Mouse (Mus musculus) adrenal gland, postnatal 4 days (tissue): ENCODE data around the gene Stk38. TPM values are rescaled to one million over a fixed set of nuclear protein-coding genes. Genes with fewer than 3 reads are reported as not detected.
"Not testable (repeated sequence)": the region's sequence is repeated elsewhere in the genome, so short reads cannot be mapped to it uniquely, and the experiment has no call there.

ENCODE experiments used
- DNase-seq, 2 experiments: peaks; one replicate each; pipeline ENCODE4 v3.0.0; 2021 to 2022; ENCODE audit warnings: low spot score in 2 of 2, mixed read lengths in 2 of 2
- total RNA-seq, 2 experiments: library from RNA; stranded (reverse); gene quantifications; 2 replicates each; pipeline ENCODE4 v1.2.3; 2021

Gene Stk38
- total RNA-seq, 2 experiments from 2014 or later, result 90.2 to 94.9 TPM

GRCm38 (mm10) chr17:29015638-29016037, 7.8 kb upstream of the Stk38 start:
- DNase-seq, result no peak

GRCm38 (mm10) chr17:29014235-29014634, 6.4 kb upstream of the Stk38 start:
- DNase-seq, result no peak

- no peak for DNase-seq
Measured at GRCm38 (mm10) chr17:29009181-29009580, 1.4 kb upstream of the Stk38 start.

GRCm38 (mm10) chr17:29008326-29008650, 493 bp upstream of the Stk38 start:
- DNase-seq, result no peak

- DNase-seq, result no peak
Measured at GRCm38 (mm10) chr17:29007243-29007640, 553 bp downstream of the Stk38 start.

GRCm38 (mm10) chr17:29006812-29007211, 983 bp downstream of the Stk38 start:
- DNase-seq, result no peak

- DNase-seq, result no peak
Measured at GRCm38 (mm10) chr17:29005002-29005401, 2.8 kb downstream of the Stk38 start.

GRCm38 (mm10) chr17:29003740-29004139, 4.1 kb downstream of the Stk38 start:
- DNase-seq, result no peak

- DNase-seq, result no peak
Measured at GRCm38 (mm10) chr17:29000465-29000864, 7.3 kb downstream of the Stk38 start.

- DNase-seq, result no peak
Measured at GRCm38 (mm10) chr17:28994615-28995014, 13.2 kb downstream of the Stk38 start.

GRCm38 (mm10) chr17:28993004-28993403, 14.8 kb downstream of the Stk38 start:
- DNase-seq, result not testable (repeated sequence)

- no peak for DNase-seq
Measured at GRCm38 (mm10) chr17:28992105-28992504, 15.7 kb downstream of the Stk38 start.

- no peak for DNase-seq
Measured at GRCm38 (mm10) chr17:28991286-28991685, 16.5 kb downstream of the Stk38 start.

- DNase-seq, result no peak
Measured at GRCm38 (mm10) chr17:28990060-28990459, 17.7 kb downstream of the Stk38 start.

GRCm38 (mm10) chr17:28988996-28989395, 18.8 kb downstream of the Stk38 start:
- DNase-seq, result no peak

GRCm38 (mm10) chr17:28988291-28988690, 19.5 kb downstream of the Stk38 start:
- DNase-seq, result no peak

- no peak for DNase-seq
Measured at GRCm38 (mm10) chr17:28987713-28988112, 20.1 kb downstream of the Stk38 start.

- DNase-seq, result no peak
Measured at GRCm38 (mm10) chr17:28986833-28987232, 21.0 kb downstream of the Stk38 start.

GRCm38 (mm10) chr17:28984724-28985420, 22.9 kb downstream of the Stk38 start:
- DNase-seq, result no peak

GRCm38 (mm10) chr17:28982591-28982990, 25.2 kb downstream of the Stk38 start:
- DNase-seq, result no peak

GRCm38 (mm10) chr17:28981081-28981480, 26.7 kb downstream of the Stk38 start:
- no peak for DNase-seq

GRCm38 (mm10) chr17:28979091-28979490, 28.7 kb downstream of the Stk38 start:
- no peak for DNase-seq

- no peak for DNase-seq
Measured at GRCm38 (mm10) chr17:28970122-28970521, 37.7 kb downstream of the Stk38 start.
